In the genomic region with DNA sequence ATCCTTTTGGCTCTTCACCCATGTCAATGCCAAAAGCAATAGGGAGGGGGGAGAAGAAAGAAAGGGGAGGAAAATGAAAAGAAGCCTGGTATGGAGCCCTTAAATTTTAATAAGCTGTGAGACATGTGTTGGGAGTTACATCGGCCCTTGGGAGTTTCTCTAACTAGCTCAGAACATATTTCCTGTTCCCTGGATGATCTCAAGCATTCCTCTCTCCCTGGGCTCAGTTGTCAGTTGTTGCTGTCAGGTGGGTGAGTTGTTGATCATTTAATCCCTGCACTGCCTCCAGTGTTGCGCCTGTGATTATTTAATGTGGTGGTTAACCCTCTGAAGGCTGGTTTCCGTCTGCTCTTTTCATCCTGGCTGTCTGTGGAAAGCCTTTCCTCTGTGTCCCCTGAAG, we compare ENCODE assay signal across 13 mouse cellular contexts.
"Had no signal": no experiment of that assay in that cellular context is flagged by ENCODE, and none has a peak within 500 bp of the region (broad histone marks: within the 10 kb centered on the region; RNA-seq: fewer than 3 reads in every experiment).

No protein-coding gene starts in this region.

- H3K27me3 ChIP-seq: neural tube, embryonic 15.5 days had no signal

- H3K4me2 ChIP-seq: midbrain, embryonic 11.5 days; neural tube, embryonic 15.5 days had no signal

- H3K36me3 ChIP-seq: neural tube, embryonic 15.5 days had no signal

- H3K4me3 ChIP-seq: layer of hippocampus, adult 2 months; myocyte; neural tube, embryonic 15.5 days had no signal

- DNase-seq: kidney, adult 8-10 months; kidney, postnatal 4 days; left cerebral cortex, postnatal 4 days; lung, adult 18-20 months; lung, postnatal 36 days; right cerebral cortex, adult 18-20 months; right cerebral cortex, postnatal 25 days; thymus, postnatal 36 days had no signal

- H3K9me3 ChIP-seq: neural tube, embryonic 15.5 days had no signal

- H3K9ac ChIP-seq: liver, embryonic 14.5 days; neural tube, embryonic 15.5 days had no signal

- H3K27ac ChIP-seq: layer of hippocampus, adult 2 months; liver, embryonic 14.5 days; neural tube, embryonic 15.5 days had no signal
